Mouse (Mus musculus) forebrain, embryonic 13.5 days (tissue): ENCODE data around the gene Sgms2. TPM values are rescaled to one million over a fixed set of nuclear protein-coding genes. Genes with fewer than 3 reads are reported as not detected.

Experiments
- ATAC-seq: fragments of 200-750 bp; cut with Nextera tagmentation; 2 replicates; pipeline ENCODE4 v1.8.0; 2017
- H3K27ac ChIP-seq: fragments of 300-500 bp; sonication (generic); 2 replicates; pipeline ENCODE4 v1.5.1; 2015; ENCODE audit warnings: inconsistent platforms, mild to moderate bottlenecking, moderate library complexity
- H3K27me3 ChIP-seq: fragments of 300-500 bp; sonication (generic); 2 replicates; pipeline ENCODE4 v1.6.1; 2015; ENCODE audit warnings: mild to moderate bottlenecking, inconsistent platforms
- H3K36me3 ChIP-seq: fragments of 300-500 bp; sonication (generic); 2 replicates; pipeline ENCODE4 v1.6.1; 2015; ENCODE audit warnings: mild to moderate bottlenecking, inconsistent platforms; ENCODE audit not compliant: poor library complexity, severe bottlenecking
- H3K4me1 ChIP-seq: fragments of 300-500 bp; sonication (generic); 2 replicates; pipeline ENCODE4 v1.6.1; 2015; ENCODE audit warnings: inconsistent platforms
- H3K4me2 ChIP-seq: fragments of 300-500 bp; sonication (generic); 2 replicates; pipeline ENCODE4 v1.6.1; 2015; ENCODE audit warnings: inconsistent platforms, mild to moderate bottlenecking, moderate library complexity
- H3K4me3 ChIP-seq: fragments of 300-500 bp; sonication (generic); 2 replicates; pipeline ENCODE4 v1.5.1; 2015; ENCODE audit warnings: mild to moderate bottlenecking, inconsistent platforms
- H3K9ac ChIP-seq: fragments of 300-500 bp; sonication (generic); 2 replicates; pipeline ENCODE4 v1.6.1; 2015; ENCODE audit warnings: mild to moderate bottlenecking, inconsistent platforms
- H3K9me3 ChIP-seq: fragments of 300-500 bp; sonication (generic); replicated peaks from 2 replicates; pipeline ENCODE4 v1.6.1; 2016; ENCODE audit warnings: inconsistent platforms
- WGBS: fragments of 180-500 bp; shearing (Covaris S2); methylation state at CpG from one replicate; pipeline ENCODE4 v1.1.7; 2015; 5-methylcytosine and 5-hydroxymethylcytosine counted together
- polyA plus RNA-seq: library from polyadenylated mRNA; unstranded; fragments of >200 nt; fragmentation: Nextera tagmentation; extraction: Ambion mirVana; gene quantifications from 2 replicates; pipeline ENCODE4 v1.2.1, GENCODE M21; 2015

Sgms2 gene
- polyA plus RNA-seq, 1 experiment from 2014 or later = 0.53 TPM

DNA sequence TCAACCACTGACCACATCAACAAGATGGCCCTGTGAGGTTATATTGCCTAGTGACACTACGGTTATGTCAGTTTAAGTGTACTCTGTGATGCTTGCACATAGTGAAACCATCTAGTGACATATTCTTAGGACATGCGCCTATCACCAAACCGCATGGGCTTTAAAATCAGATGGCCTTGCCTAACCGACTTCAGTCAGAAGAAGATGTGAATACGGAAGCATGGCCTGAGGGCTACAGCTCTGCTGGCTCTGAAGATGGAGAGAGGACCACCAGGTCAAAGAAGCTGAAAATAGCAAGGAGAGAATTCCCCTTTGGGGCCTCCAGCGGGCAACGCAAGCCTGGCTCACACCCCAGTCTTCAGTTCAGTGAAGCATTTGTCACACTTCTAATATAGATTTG lies 194.3 kb downstream of the Sgms2 start:
- Histone ChIP-seq H3K36me3 (no peaks in the 10 kb centered on the region), H3K9me3 (no peaks in the 10 kb centered on the region), H3K4me3 (no peak overlapping the region), H3K27me3 (no peaks in the 10 kb centered on the region), H3K27ac (no peak overlapping the region), H3K9ac (no peak overlapping the region), H3K4me2 (no peak overlapping the region), H3K4me1 (peaks cover 6% of the 10 kb centered on the region; the same call in 1 of the 2 replicates)
- no peak for ATAC-seq
- WGBS = 91% methylated on average over 7 of the region's 7 CpGs

DNA sequence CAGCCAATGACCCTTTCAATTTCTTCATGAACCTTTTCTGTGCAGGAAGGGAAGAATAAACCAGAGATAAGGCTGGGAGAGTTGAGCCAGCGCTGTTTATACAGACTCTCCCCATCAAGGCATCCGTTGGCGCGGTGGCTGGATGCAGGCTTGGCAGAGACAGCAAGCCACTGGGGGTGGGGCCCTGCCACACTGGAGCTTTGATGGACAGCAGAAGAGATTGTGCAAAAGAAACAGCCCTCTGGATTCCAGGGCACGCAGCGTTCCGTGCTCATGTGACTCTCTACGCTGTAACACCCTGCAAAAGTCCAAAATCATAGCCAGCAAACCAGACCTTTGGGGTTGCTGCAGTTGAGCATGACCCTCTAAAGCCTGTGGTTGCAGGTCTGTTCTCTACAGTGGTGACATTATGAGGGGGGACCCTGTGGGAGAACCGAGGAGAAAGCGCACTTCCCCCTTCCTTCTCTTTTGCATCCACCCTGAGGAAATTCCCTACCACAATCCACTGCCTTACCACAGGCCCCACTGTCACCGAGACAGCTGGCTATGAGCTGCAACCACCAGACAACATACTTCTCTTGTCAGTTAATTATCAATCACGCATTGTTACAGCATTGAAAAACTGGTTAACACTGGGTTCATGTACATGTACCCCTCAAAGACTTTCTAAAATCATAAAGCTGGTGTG lies 195.6 kb downstream of the Sgms2 start:
- 92% methylated on average over 12 of the region's 12 CpGs for WGBS

DNA sequence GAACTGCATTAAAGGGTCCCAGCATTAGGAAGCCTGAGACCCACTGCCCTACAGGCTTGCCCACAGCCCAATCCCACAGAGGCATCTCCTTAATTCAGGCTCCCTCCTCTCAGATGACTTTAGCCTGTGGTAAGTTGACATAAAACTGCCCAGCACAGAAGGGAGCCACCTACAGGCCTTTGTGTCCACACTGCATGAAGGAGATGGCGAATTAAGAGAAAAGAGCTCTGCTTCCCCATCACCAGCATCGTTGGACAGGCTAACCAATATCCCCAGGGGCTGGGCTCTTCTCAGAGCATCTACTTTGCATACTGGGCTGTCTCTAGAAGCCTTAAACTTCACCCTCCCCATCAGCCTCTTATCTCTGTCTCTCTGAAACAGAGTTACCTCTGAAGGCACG lies 196.7 kb downstream of the Sgms2 start:
- Histone ChIP-seq H3K27me3 (no peaks in the 10 kb centered on the region), H3K4me1 (no peaks in the 10 kb centered on the region), H3K4me3 (no peak overlapping the region), H3K9ac (no peak overlapping the region), H3K27ac (no peak overlapping the region), H3K36me3 (no peaks in the 10 kb centered on the region), H3K9me3 (no peaks in the 10 kb centered on the region), H3K4me2 (no peak overlapping the region)
- no peak for ATAC-seq
- 58% methylated on average over 3 of the region's 3 CpGs for WGBS

More for the DNA sequence above, 195.6 kb downstream of the Sgms2 start:
- H3K4me1 ChIP-seq = no peaks in the 10 kb centered on the region
- ATAC-seq = no peak
- no peak overlapping the region for H3K4me3 ChIP-seq
- no peak overlapping the region for H3K4me2 ChIP-seq
- no peaks in the 10 kb centered on the region for H3K36me3 ChIP-seq
- no peak overlapping the region for H3K27ac ChIP-seq
- H3K9ac ChIP-seq = no peak overlapping the region
- H3K27me3 ChIP-seq = no peaks in the 10 kb centered on the region
- H3K9me3 ChIP-seq = no peaks in the 10 kb centered on the region

DNA sequence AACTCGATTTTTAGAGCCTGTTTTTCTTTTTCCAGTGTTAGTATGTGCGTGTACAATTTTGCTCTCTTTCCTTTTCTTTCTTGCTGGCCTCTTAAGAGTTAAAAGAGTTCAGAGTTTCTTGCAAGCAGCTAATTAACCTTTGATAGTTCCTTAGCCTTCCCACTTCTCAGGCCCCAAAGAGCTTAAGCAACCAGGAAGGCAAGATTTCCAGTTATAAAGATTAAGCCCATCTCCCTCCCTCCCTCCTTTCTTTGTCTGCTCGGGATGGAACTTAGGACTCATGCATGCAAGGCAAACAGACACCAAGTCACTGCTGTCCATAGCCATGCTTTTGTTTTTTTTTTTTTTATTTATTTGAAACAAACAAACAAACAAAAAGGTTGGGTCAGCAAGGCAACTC lies 198.3 kb downstream of the Sgms2 start:
- 69% methylated on average over 3 of the region's 3 CpGs for WGBS
- Histone ChIP-seq H3K4me1 (no peaks in the 10 kb centered on the region), H3K27me3 (no peaks in the 10 kb centered on the region), H3K9me3 (no peaks in the 10 kb centered on the region), H3K4me2 (no peak overlapping the region), H3K36me3 (no peaks in the 10 kb centered on the region), H3K9ac (no peak overlapping the region), H3K27ac (no peak overlapping the region), H3K4me3 (no peak overlapping the region)
- no peak for ATAC-seq

DNA sequence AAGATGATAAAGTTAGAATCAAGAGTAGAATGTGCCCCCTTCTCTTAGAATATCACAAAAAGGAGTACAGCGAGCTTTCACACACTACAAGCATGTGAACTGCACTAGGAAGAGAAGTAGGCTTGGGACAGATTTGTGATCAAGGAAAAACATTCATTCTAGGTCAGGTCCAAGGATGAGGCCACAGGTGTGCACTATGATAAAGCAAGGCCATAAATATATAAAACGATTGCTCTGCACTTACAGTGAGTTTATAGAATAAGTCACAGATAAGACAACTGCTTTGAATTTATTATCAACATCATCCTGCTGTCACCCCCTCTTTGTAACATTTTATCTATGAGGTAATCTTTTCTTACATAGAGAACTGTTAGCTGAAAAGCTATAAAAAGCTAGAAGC lies 198.9 kb downstream of the Sgms2 start:
- H3K4me2 ChIP-seq = no peak overlapping the region
- no peak overlapping the region for H3K4me3 ChIP-seq
- no peak overlapping the region for H3K27ac ChIP-seq
- H3K9me3 ChIP-seq = no peaks in the 10 kb centered on the region
- ATAC-seq = no peak
- H3K36me3 ChIP-seq = no peaks in the 10 kb centered on the region
- no peaks in the 10 kb centered on the region for H3K27me3 ChIP-seq
- H3K9ac ChIP-seq = no peak overlapping the region
- WGBS = 92% methylated on average over 2 of the region's 2 CpGs
- H3K4me1 ChIP-seq = no peaks in the 10 kb centered on the region

DNA sequence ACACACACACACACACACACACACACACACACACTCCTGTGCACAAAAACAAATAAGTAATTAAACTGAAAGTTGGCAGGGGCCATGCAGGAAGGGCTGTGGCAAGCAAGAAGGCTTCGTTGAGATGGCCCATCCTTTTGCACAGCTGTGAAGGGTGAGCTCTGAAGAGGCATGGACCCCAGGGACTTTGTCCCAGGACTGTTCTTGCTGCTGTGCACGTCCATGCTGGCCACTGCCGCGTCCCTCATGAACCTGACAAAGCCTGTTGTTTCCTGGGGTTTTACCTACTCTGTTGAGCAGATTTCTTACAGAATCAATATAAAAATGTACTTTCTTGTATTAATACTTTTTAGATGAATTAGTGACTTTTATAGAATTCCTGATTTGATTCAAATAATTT lies 199.3 kb downstream of the Sgms2 start:
- no peak for ATAC-seq
- Histone ChIP-seq H3K4me1 (no peaks in the 10 kb centered on the region), H3K4me2 (no peak overlapping the region), H3K27me3 (no peaks in the 10 kb centered on the region), H3K27ac (no peak overlapping the region), H3K9me3 (no peaks in the 10 kb centered on the region), H3K4me3 (no peak overlapping the region), H3K9ac (no peak overlapping the region), H3K36me3 (no peaks in the 10 kb centered on the region)
- WGBS = 88% methylated on average over 4 of the region's 4 CpGs

DNA sequence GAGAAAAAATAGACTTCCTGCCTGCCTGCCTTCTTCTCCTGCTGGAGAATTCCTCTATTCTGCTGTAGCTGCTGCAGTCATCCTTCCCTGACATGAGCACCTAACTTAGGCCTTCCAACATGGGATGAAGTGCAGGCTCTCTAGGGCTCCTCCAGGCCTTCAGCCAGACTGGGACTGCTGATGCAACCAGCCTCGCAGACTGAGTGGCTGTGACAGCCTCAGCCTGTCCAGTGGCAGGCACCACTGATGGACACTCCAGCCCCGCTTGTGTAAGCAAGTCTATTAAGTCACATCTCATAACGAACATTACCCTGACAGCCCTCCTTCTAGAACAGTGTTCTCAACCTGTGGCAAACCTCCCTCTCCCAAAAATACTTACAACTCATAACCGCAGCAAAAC lies 217.1 kb downstream of the Sgms2 start:
- peaks cover 7% of the 10 kb centered on the region for H3K9me3 ChIP-seq
- H3K27ac ChIP-seq = no peak overlapping the region
- no peak for ATAC-seq
- no peaks in the 10 kb centered on the region for H3K27me3 ChIP-seq
- H3K4me1 ChIP-seq = peaks cover 19% of the 10 kb centered on the region
- 89% methylated on average over 4 of the region's 4 CpGs for WGBS
- no peak overlapping the region for H3K9ac ChIP-seq
- H3K36me3 ChIP-seq = no peaks in the 10 kb centered on the region
- H3K4me2 ChIP-seq = no peak overlapping the region
- no peak overlapping the region for H3K4me3 ChIP-seq

DNA sequence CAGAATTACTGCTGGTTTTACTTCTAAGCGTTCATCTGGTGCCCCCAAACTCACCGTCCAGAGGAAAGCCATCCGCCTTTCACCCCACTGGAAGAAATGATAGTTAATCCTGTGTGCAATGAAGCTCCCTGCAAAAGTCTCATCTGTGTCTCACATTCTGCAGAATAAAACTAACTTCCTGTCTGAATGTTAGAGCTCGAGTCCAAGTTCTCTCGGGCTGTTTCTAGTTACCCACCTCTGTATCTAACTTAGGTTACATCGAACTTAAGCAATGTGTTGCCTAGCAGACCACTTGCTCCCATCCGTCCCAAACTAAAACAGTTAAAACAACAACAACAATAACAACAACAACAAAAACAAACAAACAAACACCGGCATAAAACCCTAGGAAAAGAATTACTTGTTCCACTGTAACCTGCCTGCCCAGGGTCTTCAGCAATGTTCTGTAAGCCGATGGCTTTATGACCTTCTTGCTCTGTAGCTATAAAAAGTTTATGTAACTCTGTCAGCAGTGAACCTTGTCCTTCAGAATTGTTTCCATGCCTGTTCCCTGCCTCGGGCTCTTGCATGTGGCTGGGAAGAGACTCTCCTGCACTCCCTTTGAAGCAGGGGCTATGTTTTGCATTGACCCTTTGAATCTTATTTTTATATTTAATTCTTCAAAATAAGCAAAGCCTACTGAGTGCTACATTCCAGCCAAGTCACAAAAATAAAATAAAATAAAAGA lies 218.7 kb downstream of the Sgms2 start:
- no peaks in the 10 kb centered on the region for H3K9me3 ChIP-seq
- peaks cover 19% of the 10 kb centered on the region for H3K4me1 ChIP-seq
- H3K9ac ChIP-seq = peak overlapping the region; percentile 63; the same call in 1 of the 2 replicates
- 65% methylated on average over 10 of the region's 10 CpGs for WGBS
- peak overlapping the region; percentile 83 for H3K4me2 ChIP-seq
- no peak for ATAC-seq
- no peaks in the 10 kb centered on the region for H3K36me3 ChIP-seq
- H3K4me3 ChIP-seq = peak overlapping the region; percentile 53
- no peak overlapping the region for H3K27ac ChIP-seq
- H3K27me3 ChIP-seq = no peaks in the 10 kb centered on the region

DNA sequence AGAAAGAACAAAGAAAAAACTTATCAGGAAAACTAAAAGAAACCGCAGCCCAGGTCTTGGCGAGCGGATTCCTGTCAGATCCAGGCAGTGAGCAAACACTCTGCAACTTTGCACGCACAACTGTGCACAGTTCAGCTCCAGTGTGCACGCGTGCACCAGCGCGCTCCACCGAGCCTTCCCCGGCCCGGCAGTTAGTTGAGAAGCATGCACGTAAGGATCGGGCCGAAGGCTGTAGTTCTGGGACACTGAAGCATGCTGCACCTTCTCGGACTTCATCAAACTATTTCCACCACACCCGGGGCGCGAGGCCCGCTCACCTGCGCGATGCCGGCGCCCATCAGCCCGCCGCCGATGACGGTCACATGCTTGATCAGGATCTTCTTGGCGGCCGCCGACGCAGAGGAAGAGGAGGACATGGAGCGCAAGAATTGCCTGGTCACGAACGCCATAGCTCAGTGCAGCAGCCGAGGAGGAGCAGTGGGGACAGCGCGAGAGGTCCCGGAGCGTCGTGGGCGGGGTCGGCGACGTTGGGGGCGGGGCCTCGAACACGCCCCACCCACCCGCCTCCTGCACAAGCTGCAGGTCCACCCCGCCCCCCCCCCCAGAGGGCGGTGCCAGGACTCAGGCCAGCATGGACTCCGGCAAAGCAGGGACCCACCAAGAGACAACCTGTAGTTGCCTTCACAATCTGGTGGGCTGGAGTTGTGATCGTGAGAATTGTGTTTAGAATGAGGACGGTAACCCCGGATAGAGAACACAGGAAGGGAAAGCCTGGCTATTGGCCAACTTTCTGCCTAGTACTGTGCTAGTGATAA lies 219.4 kb downstream of the Sgms2 start, which contains the start of gene Hadh:
TSS of gene Hadh (minus strand) at position 543 of the 815 bp plus-strand sequence.
- H3K27ac ChIP-seq = no peak within 1 kb of the TSS
- peak within 1 kb of the TSS; percentile 53 for H3K4me3 ChIP-seq
- peak within 1 kb of the TSS; percentile 63 for H3K9ac ChIP-seq
- H3K9me3 ChIP-seq = no peaks in the 10 kb centered on the region
- H3K4me2 ChIP-seq = peak within 1 kb of the TSS; percentile 83
- WGBS = under 1% methylated on average over 54 of the region's 54 CpGs
- H3K36me3 ChIP-seq = no peaks in the 10 kb centered on the region
- H3K27me3 ChIP-seq = no peaks in the 10 kb centered on the region
- peak; percentile 96 for ATAC-seq
- H3K4me1 ChIP-seq = peaks cover 19% of the 10 kb centered on the region

DNA sequence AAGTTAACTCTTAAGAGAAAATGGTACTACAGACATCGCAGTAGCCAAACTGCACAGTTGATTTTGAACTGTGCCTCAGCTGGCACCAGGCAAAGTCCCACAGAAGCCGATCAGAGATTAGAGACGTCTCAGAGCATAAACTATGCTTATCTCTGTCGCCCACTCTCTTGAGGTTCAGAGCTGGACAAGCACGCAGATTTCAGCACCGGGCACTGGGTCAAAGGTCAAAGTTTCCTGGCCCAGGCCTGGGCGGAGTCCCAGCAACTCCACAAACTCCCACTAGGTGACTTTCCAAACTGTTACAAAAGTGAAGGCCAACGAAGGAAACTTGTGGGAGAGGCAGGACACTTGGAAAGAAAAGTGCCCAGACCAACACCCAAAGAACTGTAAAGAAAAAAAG lies 220.1 kb downstream of the Sgms2 start:
- Histone ChIP-seq H3K36me3 (no peaks in the 10 kb centered on the region), H3K27ac (no peak overlapping the region), H3K4me3 (peak overlapping the region; percentile 53), H3K4me2 (peak overlapping the region; percentile 83), H3K27me3 (no peaks in the 10 kb centered on the region), H3K9me3 (no peaks in the 10 kb centered on the region), H3K9ac (peak overlapping the region; percentile 63), H3K4me1 (peaks cover 19% of the 10 kb centered on the region)
- no peak; the same call in 1 of the 2 replicates for ATAC-seq
- WGBS = 6% methylated on average over 8 of the region's 8 CpGs

DNA sequence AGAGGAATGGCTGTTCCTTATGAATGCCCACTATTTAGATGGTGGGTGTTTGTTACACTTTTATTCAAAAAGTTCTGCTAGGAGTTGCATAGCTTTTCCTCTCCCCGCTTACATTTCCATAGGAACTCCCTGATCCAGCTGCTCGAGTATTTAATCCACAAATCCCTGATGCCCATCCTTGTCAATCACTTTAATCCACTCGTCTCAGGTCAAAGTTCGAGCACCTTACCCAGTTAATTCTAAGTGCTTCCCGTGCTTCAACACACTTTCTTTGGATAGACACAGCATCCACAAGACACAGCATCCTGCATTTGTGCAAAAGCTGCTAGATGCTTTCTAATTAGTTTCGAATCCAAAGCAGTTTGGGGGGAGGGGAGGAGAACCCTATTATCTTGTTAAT lies 220.8 kb downstream of the Sgms2 start:
- Histone ChIP-seq H3K9ac (peak overlapping the region; percentile 8; the same call in 1 of the 2 replicates), H3K36me3 (no peaks in the 10 kb centered on the region), H3K9me3 (no peaks in the 10 kb centered on the region), H3K4me3 (no peak overlapping the region), H3K27me3 (no peaks in the 10 kb centered on the region), H3K4me1 (peaks cover 19% of the 10 kb centered on the region), H3K27ac (no peak overlapping the region), H3K4me2 (peak overlapping the region; percentile 83)
- ATAC-seq = no peak
- WGBS = 13% methylated on average over 6 of the region's 6 CpGs
